Mouse (Mus musculus) neural tube, embryonic 13.5 days (tissue): ENCODE measurements around the gene Epb41l4b. TPM values are rescaled to one million over a fixed set of nuclear protein-coding genes. Genes with fewer than 3 reads are reported as not detected.

Experiments used
- ATAC-seq: fragments of 200-750 bp; cut with Nextera tagmentation; 2 replicates; pipeline ENCODE4 v1.8.0; 2017; ENCODE audit warnings: low read depth, mild to moderate bottlenecking, moderate TSS enrichment, moderate library complexity
- H3K27ac ChIP-seq: fragments of 300-500 bp; sonication (generic); replicated peaks from 2 replicates; pipeline ENCODE4 v1.5.1; 2015; ENCODE audit warnings: moderate library complexity, mild to moderate bottlenecking, inconsistent platforms
- H3K27me3 ChIP-seq: fragments of 300-500 bp; sonication (generic); 2 replicates; pipeline ENCODE4 v1.6.1; 2015; ENCODE audit warnings: mild to moderate bottlenecking, inconsistent platforms
- H3K36me3 ChIP-seq: fragments of 300-500 bp; sonication (generic); 2 replicates; pipeline ENCODE4 v1.6.1; 2015; ENCODE audit warnings: mild to moderate bottlenecking, inconsistent platforms
- H3K4me1 ChIP-seq: fragments of 300-500 bp; sonication (generic); replicated peaks from 2 replicates; pipeline ENCODE4 v1.6.1; 2015; ENCODE audit warnings: inconsistent platforms
- H3K4me2 ChIP-seq: fragments of 300-500 bp; sonication (generic); 2 replicates; pipeline ENCODE4 v1.6.1; 2015; ENCODE audit warnings: inconsistent platforms, mild to moderate bottlenecking, moderate library complexity
- H3K4me3 ChIP-seq: fragments of 300-500 bp; sonication (generic); 2 replicates; pipeline ENCODE4 v1.5.1; 2015; ENCODE audit warnings: mild to moderate bottlenecking, inconsistent platforms
- H3K9ac ChIP-seq: fragments of 300-500 bp; sonication (generic); 2 replicates; pipeline ENCODE4 v1.6.1; 2015; ENCODE audit warnings: moderate library complexity, mild to moderate bottlenecking, inconsistent platforms
- H3K9me3 ChIP-seq: fragments of 300-500 bp; sonication (generic); 2 replicates; pipeline ENCODE4 v1.6.1; 2016; ENCODE audit warnings: inconsistent platforms
- WGBS: fragments of 180-500 bp; shearing (Covaris S2); methylation state at CpG from one replicate; pipeline ENCODE4 v1.1.7; 2015; 5-methylcytosine and 5-hydroxymethylcytosine counted together
- polyA plus RNA-seq: library from polyadenylated mRNA; unstranded; fragments of >200 nt; fragmentation: Nextera tagmentation; extraction: Ambion mirVana; gene quantifications from 2 replicates; pipeline ENCODE4 v1.2.1, GENCODE M21; 2015

The Epb41l4b gene
- polyA plus RNA-seq, 1 experiment from 2014 or later: 2.3 TPM

GRCm38 (mm10) chr4:57123003-57123402 is 20.2 kb downstream of the Epb41l4b start:
- no peaks in the 10 kb centered on the region for H3K9me3 ChIP-seq
- no peaks in the 10 kb centered on the region for H3K27me3 ChIP-seq
- H3K27ac ChIP-seq: no peak overlapping the region
- no peaks in the 10 kb centered on the region for H3K36me3 ChIP-seq
- WGBS: 45% methylated on average over 11 of the region's 11 CpGs
- no peak overlapping the region for H3K4me3 ChIP-seq
- no peak overlapping the region for H3K4me2 ChIP-seq
- H3K9ac ChIP-seq: no peak overlapping the region
- ATAC-seq: no peak
- H3K4me1 ChIP-seq: peaks cover 9% of the 10 kb centered on the region; the same call in 1 of the 2 replicates

- WGBS: 93% methylated on average over 3 of the region's 3 CpGs
These were observed 21.1 kb downstream of the Epb41l4b start for GRCm38 (mm10) chr4:57122166-57122565.

GRCm38 (mm10) chr4:57120563-57120962 is 22.7 kb downstream of the Epb41l4b start:
- Histone ChIP-seq H3K4me3 (no peak overlapping the region), H3K27ac (no peak overlapping the region), H3K36me3 (no peaks in the 10 kb centered on the region), H3K4me2 (no peak overlapping the region), H3K4me1 (peaks cover 9% of the 10 kb centered on the region; the same call in 1 of the 2 replicates), H3K9ac (no peak overlapping the region), H3K9me3 (no peaks in the 10 kb centered on the region), H3K27me3 (no peaks in the 10 kb centered on the region)
- 35% methylated on average over 2 of the region's 2 CpGs for WGBS
- ATAC-seq: peak; percentile 21; the same call in 1 of the 2 replicates

More at GRCm38 (mm10) chr4:57122166-57122565, 21.1 kb downstream of the Epb41l4b start:
- Histone ChIP-seq H3K27ac (no peak overlapping the region), H3K9me3 (no peaks in the 10 kb centered on the region), H3K4me2 (no peak overlapping the region), H3K9ac (no peak overlapping the region), H3K36me3 (no peaks in the 10 kb centered on the region), H3K4me3 (no peak overlapping the region), H3K27me3 (no peaks in the 10 kb centered on the region), H3K4me1 (peaks cover 9% of the 10 kb centered on the region; the same call in 1 of the 2 replicates)
- ATAC-seq: no peak

- Histone ChIP-seq H3K4me1 (peaks cover 9% of the 10 kb centered on the region; the same call in 1 of the 2 replicates), H3K4me2 (no peak overlapping the region), H3K27me3 (no peaks in the 10 kb centered on the region), H3K4me3 (no peak overlapping the region), H3K9ac (no peak overlapping the region), H3K9me3 (no peaks in the 10 kb centered on the region), H3K27ac (no peak overlapping the region), H3K36me3 (no peaks in the 10 kb centered on the region)
- WGBS: 89% methylated on average over 6 of the region's 6 CpGs
- ATAC-seq: peak; percentile 24; the same call in 1 of the 2 replicates
These were observed 23.3 kb downstream of the Epb41l4b start for GRCm38 (mm10) chr4:57119976-57120375.

GRCm38 (mm10) chr4:57118883-57119282 is 24.4 kb downstream of the Epb41l4b start:
- H3K9me3 ChIP-seq: no peaks in the 10 kb centered on the region
- H3K4me2 ChIP-seq: no peak overlapping the region
- H3K36me3 ChIP-seq: no peaks in the 10 kb centered on the region
- no peak overlapping the region for H3K4me3 ChIP-seq
- ATAC-seq: no peak
- no peak overlapping the region for H3K9ac ChIP-seq
- H3K27me3 ChIP-seq: no peaks in the 10 kb centered on the region
- no peak overlapping the region for H3K27ac ChIP-seq
- WGBS: 74% methylated on average over 3 of the region's 3 CpGs
- peaks cover 9% of the 10 kb centered on the region; the same call in 1 of the 2 replicates for H3K4me1 ChIP-seq

DNA sequence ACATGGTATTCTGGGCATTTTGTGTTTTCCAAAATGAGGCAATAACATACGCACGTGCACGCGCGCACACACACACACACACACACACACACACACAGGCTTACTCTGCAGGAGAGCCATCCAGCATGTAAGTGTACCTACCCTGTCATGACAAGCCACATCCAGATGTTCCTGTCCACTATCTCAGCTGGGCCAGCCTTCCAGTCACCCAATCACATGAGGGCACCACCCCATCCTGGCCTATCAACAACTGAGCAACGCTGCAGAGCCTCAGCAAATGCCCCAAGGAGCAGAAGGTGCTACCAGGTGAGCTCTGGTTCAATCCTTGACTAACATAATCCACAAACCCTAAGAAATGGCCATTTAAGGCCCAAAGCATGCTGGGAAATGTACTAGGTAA is 27.0 kb downstream of the Epb41l4b start:
- WGBS: 95% methylated on average over 6 of the region's 6 CpGs
- no peak for ATAC-seq
- no peaks in the 10 kb centered on the region for H3K4me1 ChIP-seq
- no peak overlapping the region for H3K4me2 ChIP-seq
- H3K4me3 ChIP-seq: no peak overlapping the region
- H3K9me3 ChIP-seq: no peaks in the 10 kb centered on the region
- no peaks in the 10 kb centered on the region for H3K36me3 ChIP-seq
- no peak overlapping the region for H3K9ac ChIP-seq
- H3K27me3 ChIP-seq: no peaks in the 10 kb centered on the region
- no peak overlapping the region for H3K27ac ChIP-seq

- no peak for ATAC-seq
- H3K4me2 ChIP-seq: no peak overlapping the region
- H3K9me3 ChIP-seq: no peaks in the 10 kb centered on the region
- no peak overlapping the region for H3K9ac ChIP-seq
- 81% methylated on average over 19 of the region's 19 CpGs for WGBS
- no peak overlapping the region for H3K4me3 ChIP-seq
- no peaks in the 10 kb centered on the region for H3K36me3 ChIP-seq
- no peaks in the 10 kb centered on the region for H3K27me3 ChIP-seq
- H3K27ac ChIP-seq: no peak overlapping the region
- no peaks in the 10 kb centered on the region for H3K4me1 ChIP-seq
These were observed 28.3 kb downstream of the Epb41l4b start for GRCm38 (mm10) chr4:57114617-57115592.

GRCm38 (mm10) chr4:57113472-57114216 is 29.6 kb downstream of the Epb41l4b start:
- Histone ChIP-seq H3K4me2 (no peak overlapping the region), H3K9me3 (no peaks in the 10 kb centered on the region), H3K4me1 (no peaks in the 10 kb centered on the region), H3K27me3 (no peaks in the 10 kb centered on the region), H3K27ac (no peak overlapping the region), H3K4me3 (no peak overlapping the region), H3K9ac (no peak overlapping the region), H3K36me3 (no peaks in the 10 kb centered on the region)
- no peak for ATAC-seq
- 62% methylated on average over 7 of the region's 7 CpGs for WGBS

DNA sequence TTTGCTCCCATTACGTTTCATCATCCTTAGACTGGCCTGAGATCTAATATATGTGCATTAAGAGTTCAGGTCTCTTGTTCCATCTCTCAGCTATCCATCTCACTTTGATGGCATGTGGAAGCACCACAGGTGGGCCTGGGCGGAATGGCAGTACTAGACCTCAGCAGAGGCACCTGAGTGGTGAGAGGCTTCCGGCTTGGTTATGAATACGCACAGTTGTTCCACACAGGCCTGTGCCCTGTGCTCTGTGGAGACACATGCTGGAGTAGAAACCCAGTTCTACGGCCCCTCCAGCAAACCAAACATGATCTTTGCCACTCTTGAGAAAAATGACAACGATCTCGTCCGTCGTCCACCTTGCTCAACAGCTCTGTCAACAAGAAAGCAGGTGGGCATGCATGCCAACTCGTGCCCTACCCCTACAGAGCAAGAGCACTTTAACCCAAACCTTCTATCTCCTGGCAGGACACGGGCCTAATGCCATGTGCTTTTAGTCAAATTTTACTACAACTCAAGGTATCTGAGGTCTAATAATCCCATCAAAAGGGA is 31.2 kb downstream of the Epb41l4b start:
- no peak for ATAC-seq
- no peaks in the 10 kb centered on the region for H3K36me3 ChIP-seq
- no peaks in the 10 kb centered on the region for H3K4me1 ChIP-seq
- no peaks in the 10 kb centered on the region for H3K27me3 ChIP-seq
- 92% methylated on average over 11 of the region's 11 CpGs for WGBS
- no peak overlapping the region for H3K4me3 ChIP-seq
- H3K4me2 ChIP-seq: no peak overlapping the region
- no peaks in the 10 kb centered on the region for H3K9me3 ChIP-seq
- H3K27ac ChIP-seq: no peak overlapping the region
- H3K9ac ChIP-seq: no peak overlapping the region

DNA sequence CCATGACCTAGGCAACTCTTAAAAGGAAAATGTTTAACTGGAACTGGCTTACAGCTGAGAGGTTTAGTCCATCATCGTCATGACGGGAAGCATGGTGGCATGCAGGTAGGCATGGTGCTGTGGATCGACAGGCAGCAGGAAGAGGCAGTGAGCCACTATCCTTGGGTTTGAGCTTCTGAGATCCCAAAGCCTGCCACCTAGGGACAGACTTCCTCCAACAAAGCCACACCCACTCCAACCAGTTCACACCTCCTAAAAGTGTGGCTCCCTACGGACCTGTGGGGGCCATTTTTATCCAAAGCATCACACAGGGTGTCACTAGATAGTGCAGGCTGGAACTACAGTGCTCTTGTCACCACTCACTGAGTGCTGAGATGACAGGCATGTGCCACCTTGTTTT is 31.8 kb downstream of the Epb41l4b start:
- Histone ChIP-seq H3K27ac (no peak overlapping the region), H3K9me3 (no peaks in the 10 kb centered on the region), H3K27me3 (no peaks in the 10 kb centered on the region), H3K4me1 (no peaks in the 10 kb centered on the region), H3K4me3 (no peak overlapping the region), H3K9ac (no peak overlapping the region), H3K4me2 (no peak overlapping the region), H3K36me3 (no peaks in the 10 kb centered on the region)
- ATAC-seq: no peak
- WGBS: 84% methylated on average over 4 of the region's 4 CpGs

DNA sequence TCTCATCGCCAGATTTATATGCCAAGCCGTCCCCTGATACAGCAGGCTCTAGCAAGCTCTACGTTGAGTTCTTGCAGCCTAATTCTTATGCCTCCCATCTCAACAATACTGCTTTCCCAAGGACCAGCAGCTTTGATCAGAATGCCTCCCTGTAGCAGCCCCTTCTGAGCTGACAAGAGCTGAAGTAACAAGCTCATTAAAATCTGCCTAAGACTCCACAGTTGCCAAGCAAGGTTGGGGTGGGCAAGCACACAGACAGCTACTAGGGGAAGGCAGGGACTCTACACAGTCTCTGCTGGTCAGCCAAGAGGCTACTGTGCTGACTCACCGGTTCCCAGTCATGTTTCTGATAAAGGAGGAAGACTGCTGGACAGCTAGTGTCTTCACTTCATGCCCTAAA is 33.7 kb downstream of the Epb41l4b start:
- Histone ChIP-seq H3K36me3 (no peaks in the 10 kb centered on the region), H3K4me3 (no peak overlapping the region), H3K4me2 (no peak overlapping the region), H3K9me3 (no peaks in the 10 kb centered on the region), H3K4me1 (no peaks in the 10 kb centered on the region), H3K27ac (no peak overlapping the region), H3K27me3 (no peaks in the 10 kb centered on the region), H3K9ac (no peak overlapping the region)
- ATAC-seq: no peak
- WGBS: 88% methylated on average over 4 of the region's 4 CpGs

- H3K27ac ChIP-seq: no peak overlapping the region
- H3K36me3 ChIP-seq: no peaks in the 10 kb centered on the region
- no peak overlapping the region for H3K4me3 ChIP-seq
- no peak overlapping the region for H3K4me2 ChIP-seq
- H3K4me1 ChIP-seq: no peaks in the 10 kb centered on the region; the same call in 1 of the 2 replicates
- no peak for ATAC-seq
- WGBS: 58% methylated on average over 6 of the region's 6 CpGs
- H3K9ac ChIP-seq: no peak overlapping the region
- no peaks in the 10 kb centered on the region for H3K9me3 ChIP-seq
- H3K27me3 ChIP-seq: no peaks in the 10 kb centered on the region
These were observed 37.9 kb downstream of the Epb41l4b start for GRCm38 (mm10) chr4:57105339-57105738.
